Mouse (Mus musculus): ENCODE measurements around the gene Plin3.

Gene Plin3

DNA sequence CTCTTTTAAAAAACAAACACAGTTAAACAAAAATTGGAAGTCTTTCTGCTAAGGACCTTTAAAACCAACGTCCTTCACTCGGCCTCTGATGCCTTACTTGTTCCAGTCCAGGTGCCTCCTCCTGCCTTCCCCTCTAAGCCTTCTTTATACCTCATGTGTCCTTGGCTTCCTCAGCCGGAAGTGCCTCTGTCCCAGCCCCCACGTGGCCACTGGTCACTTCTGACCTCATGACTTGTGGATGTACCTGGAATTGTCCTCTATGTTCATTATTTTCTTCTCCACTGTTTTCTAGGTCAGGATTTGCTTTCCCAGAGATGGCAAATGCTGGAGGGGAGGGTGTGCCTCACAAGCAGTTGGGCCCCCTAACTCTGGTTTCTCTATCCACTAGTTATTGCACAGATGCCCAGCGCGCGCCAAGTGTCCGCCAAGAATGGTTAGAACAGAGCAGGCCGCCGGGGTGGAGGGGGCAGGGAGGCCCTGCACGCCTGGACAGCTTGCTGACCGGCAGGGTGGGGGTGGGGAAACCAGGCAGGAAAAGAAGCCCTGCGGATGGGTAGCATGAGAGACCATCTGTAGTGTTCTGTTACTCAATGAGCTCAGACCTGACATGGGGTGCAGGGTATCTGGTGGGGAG lies 9.8 kb upstream of the Plin3 start:
- CTCF ChIA-PET, result interaction anchor here (0.5 kb wide), 1 partner anchor 171 kb away, joined by 7 read pairs; no protein-coding TSS in a partner anchor

DNA sequence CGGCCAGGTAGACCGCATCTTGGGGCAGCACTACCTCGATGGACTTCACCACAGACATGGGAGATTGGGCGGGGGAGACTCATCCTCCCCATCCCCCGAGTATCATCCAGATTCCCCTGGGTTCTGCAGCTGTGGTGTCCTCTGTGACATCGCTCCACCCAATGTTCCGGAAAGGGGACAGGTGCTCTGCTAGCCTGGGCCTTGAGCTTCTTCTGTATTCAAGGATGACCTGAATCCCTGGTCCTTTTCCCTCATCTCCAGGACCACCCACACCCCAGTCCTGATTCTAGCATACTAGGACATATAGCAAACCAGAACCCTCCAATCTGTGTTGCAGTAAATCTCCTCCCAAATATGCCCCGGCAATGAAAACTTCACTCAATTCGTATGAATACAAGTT lies 7.5 kb upstream of the Plin3 start, which contains the start of gene Arrdc5:
Gene Arrdc5, minus strand, starts transcription at position 101 of the 400 bp plus-strand sequence.
- CTCF ChIA-PET, result no interaction called here

DNA sequence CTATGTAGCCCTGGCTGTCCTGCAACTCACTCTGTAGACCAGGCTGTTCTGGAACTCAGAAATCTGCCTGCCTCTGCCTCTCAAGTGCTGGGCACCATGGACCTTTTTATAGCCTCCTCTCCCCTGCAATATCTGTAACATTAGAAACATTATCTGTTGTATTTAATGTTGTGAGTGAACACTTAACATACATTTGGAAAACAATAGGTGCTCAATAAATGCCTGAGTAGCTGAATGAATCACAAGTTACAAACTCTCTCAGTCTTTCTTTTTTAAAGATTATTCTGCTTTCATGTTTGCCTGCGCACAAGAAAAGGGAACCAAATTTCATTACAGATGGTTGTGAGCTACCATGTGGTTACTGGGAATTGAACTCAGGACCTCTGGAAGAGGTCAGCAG lies 5.6 kb upstream of the Plin3 start:
- CTCF ChIA-PET, result no interaction called here

DNA sequence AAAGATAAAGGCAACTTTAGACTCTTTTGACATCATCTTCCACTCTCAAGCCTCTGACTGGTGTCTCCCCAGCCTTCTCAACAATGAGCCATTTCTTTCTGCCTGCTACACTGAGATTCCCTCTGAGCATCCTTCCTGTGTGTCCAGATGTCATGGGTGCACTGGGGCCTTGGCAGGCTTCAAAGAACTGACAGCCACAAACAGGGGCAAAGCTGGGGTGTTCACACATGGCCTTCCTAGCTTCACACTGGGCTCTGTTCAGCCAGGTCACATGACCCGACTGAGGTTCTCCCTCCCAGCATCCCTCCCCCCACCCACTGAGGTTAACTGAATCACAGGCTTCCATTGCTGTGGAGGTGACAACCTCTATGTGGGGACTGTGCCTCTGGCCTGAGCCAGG lies 3.5 kb upstream of the Plin3 start:
- CTCF ChIA-PET, result no interaction called here

DNA sequence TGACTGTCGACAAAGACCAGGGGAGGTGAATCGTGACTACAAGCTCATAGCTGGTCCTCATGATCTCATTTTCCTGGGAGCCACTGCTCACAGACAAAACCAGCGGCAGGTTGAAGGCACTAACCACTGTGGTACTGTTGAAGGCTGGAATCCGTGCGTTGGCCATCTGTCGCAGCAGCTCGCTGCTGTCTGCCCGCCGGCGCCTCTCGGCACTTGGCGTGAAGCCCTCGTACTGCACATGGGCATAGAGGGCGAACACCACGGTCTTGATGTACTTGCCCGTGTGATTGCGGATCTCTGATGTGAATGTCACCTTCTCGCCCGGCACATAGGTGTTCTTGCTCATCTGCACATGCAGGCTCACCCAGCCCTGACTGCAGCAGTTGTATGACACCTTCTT lies 1.6 kb upstream of the Plin3 start:
- CTCF ChIA-PET, result no interaction called here

DNA sequence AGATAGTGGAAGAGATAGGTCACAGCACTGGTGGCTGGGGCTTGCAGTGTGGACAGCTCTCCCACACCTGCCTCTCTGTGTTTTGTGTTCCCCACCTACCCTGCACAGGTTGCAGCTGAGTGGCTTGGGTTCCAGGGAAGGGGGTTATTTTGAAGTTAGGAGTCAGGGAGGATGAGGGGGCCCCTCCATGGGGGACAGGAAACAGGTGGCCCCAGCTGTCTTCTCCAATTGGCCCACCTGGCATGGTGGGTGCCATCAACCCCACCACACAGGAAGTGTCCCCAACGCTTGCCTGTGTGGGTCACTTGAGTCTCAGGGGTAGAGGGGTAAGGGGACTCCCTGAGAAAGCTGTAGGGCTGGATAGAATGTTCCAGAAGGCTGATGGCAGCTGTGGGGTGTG lies 618 bp upstream of the Plin3 start:
- CTCF ChIA-PET, result interaction anchor here (0.8 kb wide), 1 partner anchor 10 kb away, joined by 3 read pairs; no protein-coding TSS in a partner anchor

DNA sequence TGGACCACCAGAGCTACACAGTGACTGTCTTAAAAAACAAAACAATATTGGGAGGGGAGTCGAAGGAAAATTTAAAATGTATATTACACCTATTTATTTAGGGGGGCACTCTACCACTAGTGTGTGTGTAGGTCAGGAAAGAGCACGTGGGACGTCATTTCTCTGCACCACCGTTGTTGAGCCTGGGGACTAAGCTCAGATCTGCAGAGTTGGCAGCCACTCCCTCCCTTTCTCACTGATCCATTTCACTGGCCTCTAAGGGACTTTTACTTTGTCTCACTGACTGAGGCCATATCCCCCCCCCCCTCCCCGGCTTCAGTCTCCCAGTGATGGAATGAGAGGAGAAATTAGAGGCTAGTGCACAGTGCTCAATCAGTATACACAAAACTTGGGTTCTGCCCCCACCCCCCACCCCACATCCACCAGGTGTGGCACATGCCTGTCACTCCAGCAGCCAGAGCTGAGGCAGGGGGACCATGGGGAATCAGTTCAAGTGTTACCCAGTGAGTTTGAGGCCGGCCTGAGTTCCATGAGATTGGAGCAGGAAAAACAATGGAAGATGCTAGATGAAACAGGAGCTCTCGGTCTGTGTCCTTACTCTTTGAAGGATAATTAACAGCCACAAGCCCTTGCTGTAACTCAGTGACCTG lies 722 bp downstream of the Plin3 start:
- CTCF ChIA-PET, result interaction anchor here (0.7 to 1.5 kb wide), 4 partner anchors 15 to 170 kb away, joined by 3 to 4 read pairs (median 3); partner anchors contain the start of genes Lrg1 and Ticam1

DNA sequence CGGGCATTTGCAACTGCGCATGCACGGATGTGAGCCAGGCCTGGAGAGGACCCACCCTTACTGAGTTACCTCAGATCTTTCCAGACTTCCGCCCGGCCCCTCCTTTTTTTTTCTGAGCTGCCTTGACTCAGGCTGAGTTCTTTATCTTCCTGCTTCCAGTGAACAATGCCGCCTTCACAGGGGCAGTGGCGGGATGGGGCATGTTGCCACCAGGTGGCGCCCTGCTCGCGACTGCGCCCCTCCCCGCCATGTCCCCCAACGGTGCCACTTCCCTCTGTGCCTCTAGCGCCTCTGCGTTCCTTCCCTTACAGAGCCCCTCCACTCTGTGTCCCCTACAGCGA lies 1.5 kb downstream of the Plin3 start:
- CTCF ChIA-PET, result interaction anchor here (1.4 to 1.5 kb wide), 3 partner anchors 14 to 34 kb away, joined by 3 read pairs; partner anchors contain the start of gene Ticam1

DNA sequence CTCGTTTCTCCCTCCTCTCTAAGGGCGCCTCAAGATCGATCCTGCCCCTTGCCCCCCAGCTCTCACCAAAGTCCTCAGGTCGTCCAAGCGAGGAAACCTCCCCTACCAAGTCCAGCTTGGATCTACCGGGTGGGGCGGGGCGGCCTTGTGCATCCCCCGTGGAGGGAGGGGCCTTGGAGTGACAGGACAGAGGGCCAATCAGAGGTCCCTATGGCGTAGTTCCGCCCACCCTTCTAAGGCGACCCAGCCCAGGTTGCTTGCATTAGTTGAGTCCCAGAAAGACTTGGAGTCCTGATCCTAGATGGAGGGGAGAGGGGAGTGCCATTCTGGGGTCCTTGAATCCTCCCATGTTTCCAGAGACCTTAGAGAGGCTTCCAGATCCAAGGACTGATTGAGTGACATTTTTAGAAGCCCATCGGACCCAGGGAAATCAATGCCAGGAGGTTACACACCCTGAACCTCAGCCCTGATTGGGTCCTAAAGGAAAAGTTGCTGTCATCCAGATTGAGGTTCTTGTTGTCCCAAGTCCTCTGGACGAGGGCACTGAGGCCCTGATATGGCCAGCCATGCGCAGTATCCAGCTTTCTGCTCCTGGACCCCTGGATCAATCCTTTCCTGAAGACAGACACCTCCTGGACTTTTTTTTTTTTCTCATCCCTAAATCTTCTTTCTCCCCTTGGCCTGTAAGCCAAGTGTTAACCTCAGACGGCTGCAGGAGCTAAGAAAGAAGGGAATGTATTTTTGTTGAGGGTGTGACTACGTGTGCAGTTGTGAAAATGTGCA lies 2.1 kb downstream of the Plin3 start:
- CTCF ChIA-PET, result interaction anchor here (1.4 to 1.5 kb wide), 3 partner anchors 14 to 34 kb away, joined by 3 read pairs; partner anchors contain the start of gene Ticam1

DNA sequence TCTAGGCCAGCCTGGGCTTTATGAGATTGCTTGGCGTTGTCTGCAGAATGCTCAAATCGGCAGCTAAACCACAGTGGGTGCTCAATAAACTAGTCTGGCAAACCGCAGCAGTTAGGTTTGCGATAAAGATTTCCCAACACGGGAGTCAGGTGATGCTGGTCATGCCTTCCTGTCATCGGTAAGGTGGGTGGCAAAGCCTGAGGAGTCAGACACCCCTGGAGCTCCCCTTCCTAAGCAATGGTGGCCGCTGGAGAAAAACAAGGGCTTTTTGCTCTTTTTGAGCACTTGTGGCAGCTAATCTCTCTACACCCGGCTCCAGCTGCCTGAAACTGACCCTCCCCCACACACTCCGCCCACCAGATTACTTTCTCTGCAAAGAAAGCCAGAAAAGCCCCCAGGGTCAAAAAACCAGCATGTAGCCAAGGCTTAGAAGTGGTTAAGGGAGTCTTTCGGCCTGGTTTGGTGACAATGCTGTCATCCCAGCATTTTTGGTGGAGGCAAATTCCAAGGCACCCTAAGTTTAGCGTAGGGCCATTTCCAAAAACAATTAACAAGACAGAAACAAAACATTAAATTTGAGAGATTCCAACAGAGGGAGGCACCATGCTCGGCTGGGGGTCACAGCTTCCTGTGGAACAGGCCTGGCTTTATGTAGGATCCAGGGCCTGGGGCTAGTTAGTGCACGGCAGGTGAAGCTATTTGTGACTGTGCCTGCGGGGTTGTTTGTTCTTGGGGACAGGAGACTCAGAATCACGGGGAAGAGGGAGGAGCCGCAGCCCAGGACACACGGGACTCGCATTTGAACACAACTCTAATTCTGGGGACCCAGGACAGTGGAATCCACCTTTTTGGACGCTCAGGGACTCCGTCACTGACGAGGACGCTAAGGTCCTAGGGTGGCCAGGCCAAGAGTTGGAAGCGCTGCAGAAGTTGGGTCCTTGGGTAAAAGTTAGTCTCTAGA lies 3.0 kb downstream of the Plin3 start:
- CTCF ChIA-PET, result no interaction called here

DNA sequence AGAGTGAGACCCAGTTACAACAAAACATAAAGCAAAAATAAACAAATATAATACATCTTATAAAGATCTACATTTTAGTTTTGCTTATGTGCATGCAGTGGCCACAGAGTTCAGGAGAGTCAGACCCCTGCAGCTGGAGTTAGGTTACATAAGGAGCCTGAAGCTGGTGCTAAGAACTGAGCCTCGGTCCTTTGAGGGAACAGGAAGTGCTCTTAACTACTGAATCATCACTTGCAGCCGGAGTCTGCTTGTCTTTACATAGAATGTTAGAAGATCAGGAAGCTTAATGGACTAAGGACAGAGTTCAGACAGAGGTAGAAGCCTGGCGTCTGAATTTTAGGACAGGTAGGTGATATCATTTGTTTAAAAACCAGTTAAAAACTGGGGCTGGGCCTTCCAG lies 3.8 kb downstream of the Plin3 start:
- CTCF ChIA-PET, result no interaction called here

DNA sequence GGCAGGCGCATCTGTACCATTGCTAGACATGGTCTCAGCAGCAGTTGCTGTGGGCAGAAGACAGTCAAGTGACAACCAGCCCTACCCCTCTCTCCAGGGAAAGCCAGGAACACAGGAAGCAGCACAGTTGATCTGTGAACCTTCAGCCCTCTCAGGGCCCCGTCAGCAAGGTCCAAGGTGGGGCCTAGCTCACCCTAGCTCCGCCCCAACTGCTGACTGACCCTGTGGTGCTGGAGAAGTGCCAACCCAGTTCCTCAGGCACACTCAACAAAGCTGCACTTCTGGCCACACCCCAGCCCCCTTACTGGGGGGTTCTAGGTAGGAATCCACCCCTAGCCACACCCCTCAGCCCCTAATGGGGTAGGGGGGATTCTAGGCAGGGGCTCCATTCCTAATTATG lies 4.8 kb downstream of the Plin3 start:
- CTCF ChIA-PET, result interaction anchor here (0.5 to 0.6 kb wide), 2 partner anchors 185 to 332 kb away, joined by 3 to 8 read pairs; no protein-coding TSS in a partner anchor

DNA sequence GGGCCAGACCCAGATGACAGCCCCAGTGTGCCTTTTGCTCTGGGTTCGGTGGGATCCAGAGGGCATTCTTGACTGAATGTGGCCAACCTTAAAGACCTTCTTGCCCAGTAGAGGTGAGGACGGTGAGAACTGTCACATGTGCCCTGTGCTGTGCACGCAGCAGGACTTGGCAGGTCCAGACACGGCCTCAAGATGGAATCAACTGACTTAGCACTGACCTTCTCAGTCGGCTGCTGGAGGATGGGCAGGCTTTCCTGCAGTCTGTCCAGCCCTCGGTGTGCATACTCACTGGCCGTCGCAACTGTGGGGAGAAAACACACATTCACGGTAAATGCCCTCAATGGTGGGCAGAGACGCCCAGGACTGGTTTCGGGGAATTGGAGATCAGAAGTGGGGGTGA lies 6.7 kb downstream of the Plin3 start:
- CTCF ChIA-PET, result no interaction called here

DNA sequence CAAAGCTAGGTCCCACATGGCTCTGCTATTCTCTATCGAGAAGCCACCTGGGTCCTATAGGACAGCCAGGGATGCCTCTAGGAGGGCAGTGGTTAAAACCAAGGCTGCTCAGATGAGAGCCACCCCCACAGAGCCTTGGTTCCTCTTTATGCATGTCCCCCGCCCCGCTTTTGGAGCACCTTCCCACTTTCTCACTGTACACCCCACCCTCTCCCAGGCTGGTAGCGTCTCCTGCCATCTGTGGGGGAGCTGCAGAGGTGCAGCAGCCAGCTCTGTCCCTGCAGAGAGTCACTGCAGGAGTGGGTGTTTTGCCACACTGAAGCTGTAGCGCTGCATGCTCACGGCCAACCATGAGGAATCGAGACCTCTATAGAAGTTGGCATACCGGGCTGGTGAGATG lies 9.4 kb downstream of the Plin3 start:
- CTCF ChIA-PET, result interaction anchor here (0.6 kb wide), 1 partner anchor 149 kb away, joined by 3 read pairs; no protein-coding TSS in a partner anchor

DNA sequence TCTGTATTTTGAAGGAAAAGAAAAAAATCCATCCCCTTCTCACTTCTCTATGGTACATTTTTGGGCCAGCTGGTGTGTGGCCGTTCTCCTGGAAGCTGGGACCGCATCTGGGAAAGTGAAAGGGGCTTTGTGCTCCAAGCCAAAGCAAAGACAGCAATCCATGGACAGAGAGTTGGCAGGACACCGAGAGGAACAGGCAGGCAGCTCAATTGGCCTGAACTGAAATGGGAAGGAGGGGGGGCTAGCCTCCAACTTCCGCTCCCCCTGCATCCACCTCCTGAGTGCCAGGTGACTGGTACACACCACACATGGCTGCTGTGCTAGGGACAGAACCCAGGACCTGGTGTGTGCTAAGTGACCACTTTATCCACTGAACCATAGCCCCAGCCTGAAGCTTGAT lies 9.9 kb downstream of the Plin3 start:
- CTCF ChIA-PET, result no interaction called here

DNA sequence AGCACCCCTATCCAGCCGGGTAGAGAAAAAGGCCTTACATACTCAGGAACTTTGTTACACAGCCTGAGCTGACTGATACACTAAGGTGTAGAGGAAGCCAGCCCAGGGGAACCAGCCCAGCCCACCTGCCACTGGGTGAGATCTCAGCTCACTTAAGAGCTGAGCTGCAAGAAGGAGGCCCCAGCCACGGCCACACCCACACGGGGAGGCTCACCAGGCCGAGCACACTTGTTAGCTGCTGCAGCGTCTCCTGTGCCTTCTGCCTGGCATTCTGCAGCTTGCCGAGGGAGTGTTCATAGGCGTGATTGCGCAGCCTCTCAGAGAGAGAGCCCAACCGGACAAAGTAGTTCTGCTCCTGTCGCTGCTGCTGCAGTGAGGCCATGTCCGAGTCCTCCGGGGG lies 11.5 kb downstream of the Plin3 start:
- CTCF ChIA-PET, result no interaction called here

DNA sequence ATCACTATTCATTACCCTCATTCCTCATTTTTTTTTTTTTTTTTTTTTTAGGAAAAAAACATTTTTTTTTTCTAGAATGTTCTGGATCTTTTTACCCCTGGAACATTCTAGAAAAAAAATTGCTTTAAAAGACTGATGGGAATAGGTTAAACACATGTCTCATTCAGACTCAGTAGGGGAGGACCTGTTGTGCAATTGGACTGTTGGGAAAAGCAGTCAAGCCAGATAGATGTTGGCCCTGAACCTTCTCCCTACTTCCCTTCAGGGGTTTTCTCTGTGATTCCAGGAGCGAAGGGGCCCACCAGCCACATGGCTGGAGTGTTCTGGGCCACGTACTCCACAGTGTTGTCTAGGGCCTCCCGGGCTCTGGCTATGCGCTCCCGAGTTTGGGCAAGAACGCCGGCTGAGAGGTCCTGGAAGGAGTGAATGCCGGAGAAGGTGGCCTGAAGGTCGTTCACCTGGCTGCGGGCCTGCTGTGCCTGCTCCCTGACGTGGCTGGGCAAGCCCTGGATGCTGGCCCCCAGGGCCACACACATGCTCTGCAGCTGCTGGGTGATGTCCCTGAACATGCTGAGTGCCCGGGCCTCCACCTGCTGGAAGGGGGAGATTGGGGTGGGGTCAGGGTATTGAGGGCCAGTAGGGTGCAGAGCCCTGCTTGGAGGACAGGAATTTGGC lies 13.1 kb downstream of the Plin3 start:
- CTCF ChIA-PET, result interaction anchor here (0.6 to 1.5 kb wide), 3 partner anchors 15 to 148 kb away, joined by 7 to 12 read pairs (median 7); no protein-coding TSS in a partner anchor

DNA sequence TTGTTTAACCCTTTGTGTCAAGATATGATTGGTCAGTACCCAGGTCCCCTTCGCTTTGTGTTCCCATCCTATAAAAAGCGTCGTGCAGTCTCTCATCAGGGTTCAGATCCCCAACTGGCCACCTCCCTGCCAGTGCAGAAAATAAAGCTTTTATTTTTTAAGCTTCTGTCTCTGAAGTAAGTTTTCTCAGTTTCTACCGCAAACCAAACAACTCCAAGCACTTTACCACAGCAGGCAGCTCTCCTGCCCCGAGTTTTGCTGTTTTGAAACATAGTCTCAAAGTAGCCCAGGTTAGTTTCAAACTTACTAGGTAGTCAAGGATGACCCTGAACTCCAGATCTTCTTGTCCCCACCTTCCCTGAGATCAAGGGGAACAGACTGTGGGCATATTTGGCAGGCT lies 14.3 kb downstream of the Plin3 start:
- CTCF ChIA-PET, result interaction anchor here (1.2 to 1.5 kb wide), 2 partner anchors 14 to 72 kb away, joined by 7 to 12 read pairs; no protein-coding TSS in a partner anchor

DNA sequence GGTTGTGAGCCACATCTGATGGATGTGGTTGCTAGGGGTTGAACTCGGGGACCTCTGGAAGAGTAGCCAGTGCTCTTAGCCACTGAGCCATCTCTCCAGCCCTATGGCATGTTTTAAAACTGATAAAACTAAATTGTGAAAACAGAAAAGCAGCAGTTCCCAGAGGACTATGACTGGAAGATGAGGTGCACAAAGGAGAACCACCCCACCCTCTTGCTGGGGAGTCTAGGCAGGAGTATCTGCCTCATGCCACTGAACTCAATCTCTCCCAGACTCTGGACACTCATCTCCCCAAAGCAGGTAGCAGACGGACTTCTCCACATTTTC lies 15.1 kb downstream of the Plin3 start:
- CTCF ChIA-PET, result interaction anchor here (1.2 kb wide), 1 partner anchor 13 kb away, joined by 3 read pairs; no protein-coding TSS in a partner anchor
